Mouse (Mus musculus) leukemia stem cell, adult 10-12 weeks (primary cell): ENCODE results near the gene Cxcl15. TPM values are rescaled to one million over a fixed set of nuclear protein-coding genes. Genes with fewer than 3 reads are reported as not detected.

Experiments used
- polyA plus RNA-seq: library from polyadenylated mRNA; stranded (reverse); fragments of >175 nt; gene quantifications from 2 replicates; pipeline ENCODE4 v1.2.3, GENCODE M21; 2012; ENCODE audit warnings: low replicate concordance

Gene Cxcl15
- not detected in 2 replicates for polyA plus RNA-seq

DNA sequence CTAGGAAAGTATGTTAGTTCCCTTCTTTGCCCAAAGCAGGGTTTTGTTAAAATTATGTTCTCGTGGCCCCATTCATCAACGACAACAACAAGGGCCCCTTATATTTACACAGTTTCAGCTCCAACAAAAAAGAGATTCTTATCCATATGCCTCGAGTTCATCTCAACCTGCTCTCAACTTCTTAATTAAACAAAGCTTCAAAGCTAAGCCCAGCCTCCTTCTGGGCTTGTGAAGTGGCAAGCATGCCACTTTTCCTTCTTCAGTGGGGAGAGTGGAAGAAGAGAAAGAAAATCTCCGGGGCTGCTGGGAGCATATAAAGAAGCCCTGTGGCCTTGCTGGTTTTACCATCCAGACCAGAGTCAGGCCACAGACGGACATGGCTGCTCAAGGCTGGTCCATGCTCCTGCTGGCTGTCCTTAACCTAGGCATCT lies at the start of gene Cxcl15:
Gene Cxcl15, plus strand, starts transcription at position 340 of the 431 bp plus-strand sequence.

DNA sequence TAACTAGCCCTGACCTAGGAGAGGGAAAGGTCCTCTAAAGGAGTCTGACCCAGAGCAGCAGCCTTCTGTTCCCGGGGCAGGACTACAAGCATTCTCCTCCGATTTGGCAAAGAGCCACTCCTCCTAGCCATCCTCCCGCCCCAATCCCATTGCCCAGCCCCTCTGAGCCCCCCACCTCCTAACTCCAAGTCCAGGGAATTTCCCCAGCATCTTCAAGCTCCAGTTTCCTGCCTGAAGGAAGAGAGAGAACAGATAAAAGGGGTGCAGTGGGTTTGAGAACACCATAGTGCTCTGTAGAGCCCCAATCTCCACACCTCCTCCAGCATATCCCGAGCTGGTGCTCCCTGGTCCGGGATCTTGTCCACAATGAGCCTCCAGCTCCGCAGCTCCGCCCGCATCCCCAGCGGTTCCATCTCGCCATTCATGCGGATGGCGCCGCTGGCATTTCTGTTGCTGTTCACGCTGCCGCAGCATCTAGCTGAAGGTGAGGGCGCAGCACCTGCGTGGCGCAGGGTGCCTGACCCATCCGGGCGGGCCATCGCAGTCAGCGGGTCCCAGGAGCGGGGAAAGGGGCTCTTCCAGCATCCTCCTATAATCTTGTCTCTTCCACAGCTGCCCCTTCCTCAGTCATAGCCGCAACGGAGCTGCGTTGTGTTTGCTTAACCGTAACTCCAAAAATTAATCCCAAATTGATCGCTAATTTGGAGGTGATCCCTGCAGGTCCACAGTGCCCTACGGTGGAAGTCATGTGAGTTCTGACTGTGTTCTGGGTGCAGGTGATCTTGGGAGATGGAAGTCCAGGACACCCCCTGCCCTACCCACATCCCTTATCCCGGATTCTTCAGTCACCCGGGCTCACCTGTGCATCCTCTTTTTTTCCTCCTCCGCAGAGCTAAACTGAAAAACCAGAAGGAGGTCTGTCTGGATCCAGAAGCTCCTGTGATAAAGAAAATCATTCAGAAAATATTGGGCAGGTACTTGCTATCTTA lies 35.0 kb upstream of the Cxcl15 start, which contains the start of gene Cxcl5:
Gene Cxcl5, plus strand, starts transcription at position 284 of the 989 bp plus-strand sequence.

GRCm38 (mm10) chr5:90768218-90768617 lies 26.1 kb upstream of the Cxcl15 start, which contains the start of gene Ppbp:
TSS of gene Ppbp (plus strand) at chr5:90768518.

DNA sequence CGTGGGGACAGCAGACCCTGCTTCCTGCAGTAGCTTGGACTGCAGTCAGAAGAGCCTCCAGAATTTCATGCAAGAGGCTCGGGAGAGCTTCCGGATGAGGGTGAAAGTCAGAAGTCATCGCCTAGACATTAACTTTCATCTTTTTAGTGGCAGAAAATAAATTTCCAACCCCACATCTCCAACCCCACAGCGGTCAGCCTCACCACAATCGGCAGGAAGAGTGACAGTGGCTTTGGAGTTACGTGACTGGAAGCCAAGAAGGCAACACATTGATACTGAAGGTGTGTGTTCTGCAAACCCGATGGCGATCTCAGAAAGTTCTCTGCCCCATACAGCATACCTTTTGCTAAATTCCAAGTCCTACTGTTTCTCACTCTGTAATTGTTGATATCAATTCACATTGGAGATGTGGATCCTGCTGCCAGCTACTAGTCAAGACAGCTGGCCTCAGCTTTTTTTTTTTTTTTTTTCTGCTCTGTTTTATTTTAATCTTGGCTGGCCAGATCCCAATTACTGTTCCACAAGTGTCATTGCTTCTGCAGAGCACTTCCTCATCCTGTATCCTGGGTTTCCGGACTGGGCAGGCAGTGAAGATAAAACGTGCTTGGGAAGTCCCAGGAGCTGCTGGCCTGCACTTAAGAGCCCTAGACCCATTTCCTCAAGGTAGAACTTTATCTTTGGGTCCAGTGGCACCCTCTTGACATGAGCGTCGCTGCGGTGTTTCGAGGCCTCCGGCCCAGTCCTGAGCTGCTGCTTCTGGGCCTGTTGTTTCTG lies 22.3 kb upstream of the Cxcl15 start, which contains the start of gene Pf4:
Gene Pf4, plus strand, starts transcription at position 556 of the 774 bp plus-strand sequence.

GRCm38 (mm10) chr5:90785659-90786588 lies 8.4 kb upstream of the Cxcl15 start, which contains the start of gene Cxcl3:
TSS of gene Cxcl3 (plus strand) at chr5:90786103.

Other genes with a start within 250 kb of the Cxcl15 start
- gene 5830473C10Rik, start 233.4 kb upstream of the Cxcl15 start, polyA plus RNA-seq: 0.48 and 0.80 TPM in 2 replicates
- 0.42 TPM in 1 of 2 replicates, not detected in the other for gene Rassf6, start 153.9 kb upstream of the Cxcl15 start, polyA plus RNA-seq
- gene Cxcl5, start 35.2 kb upstream of the Cxcl15 start, polyA plus RNA-seq: not detected in 2 replicates
- gene Ppbp, start 26.0 kb upstream of the Cxcl15 start, polyA plus RNA-seq: 0.27 and 0.38 TPM in 2 replicates
- gene Pf4, start 22.1 kb upstream of the Cxcl15 start, polyA plus RNA-seq: 0.78 and 4.4 TPM in 2 replicates
- gene Cxcl3, start 8.4 kb upstream of the Cxcl15 start, polyA plus RNA-seq: not detected in 2 replicates
- gene Cxcl1, start 96.7 kb downstream of the Cxcl15 start, polyA plus RNA-seq: 0.51 TPM in 1 of 2 replicates, not detected in the other
- not detected in 2 replicates for gene Cxcl2, start 109.3 kb downstream of the Cxcl15 start, polyA plus RNA-seq
- gene Mthfd2l, start 136.6 kb downstream of the Cxcl15 start, polyA plus RNA-seq: 5.6 and 11.2 TPM in 2 replicates
- gene Epgn, start 232.9 kb downstream of the Cxcl15 start, polyA plus RNA-seq: 0.10 TPM in 1 of 2 replicates, not detected in the other